Mouse (Mus musculus) forebrain, embryonic 15.5 days (tissue): ENCODE data around the gene Arl10. TPM values are rescaled to one million over a fixed set of nuclear protein-coding genes. Genes with fewer than 3 reads are reported as not detected.
A peak's percentile ranks its signal among the peaks of the same experiment; 100 is the strongest.

Experiments
- ATAC-seq: fragments of 200-750 bp; cut with Nextera tagmentation; replicated peaks from 2 replicates; pipeline ENCODE4 v1.8.0; 2017; ENCODE audit warnings: mild to moderate bottlenecking, moderate TSS enrichment, moderate library complexity
- H3K27ac ChIP-seq: fragments of 300-500 bp; sonication (generic); replicated peaks from 2 replicates; pipeline ENCODE4 v1.5.1; 2015; ENCODE audit warnings: mild to moderate bottlenecking, inconsistent platforms
- H3K27me3 ChIP-seq: fragments of 300-500 bp; sonication (generic); 2 replicates; pipeline ENCODE4 v1.6.1; 2015; ENCODE audit warnings: inconsistent platforms
- H3K36me3 ChIP-seq: fragments of 300-500 bp; sonication (generic); 2 replicates; pipeline ENCODE4 v1.6.1; 2015; ENCODE audit warnings: mild to moderate bottlenecking, inconsistent platforms
- H3K4me1 ChIP-seq: fragments of 300-500 bp; sonication (generic); 2 replicates; pipeline ENCODE4 v1.6.1; 2015; ENCODE audit warnings: inconsistent platforms
- H3K4me2 ChIP-seq: fragments of 300-500 bp; sonication (generic); replicated peaks from 2 replicates; pipeline ENCODE4 v1.6.1; 2015; ENCODE audit warnings: mild to moderate bottlenecking, inconsistent platforms
- H3K4me3 ChIP-seq: fragments of 300-500 bp; sonication (generic); 2 replicates; pipeline ENCODE4 v1.5.1; 2015; ENCODE audit warnings: mild to moderate bottlenecking, inconsistent platforms
- H3K9ac ChIP-seq: fragments of 300-500 bp; sonication (generic); replicated peaks from 2 replicates; pipeline ENCODE4 v1.6.1; 2015; ENCODE audit warnings: mild to moderate bottlenecking, inconsistent platforms
- H3K9me3 ChIP-seq: fragments of 300-500 bp; sonication (generic); 2 replicates; pipeline ENCODE4 v1.6.1; 2016; ENCODE audit warnings: inconsistent platforms
- WGBS: fragments of 180-500 bp; shearing (Covaris S2); methylation state at CpG from one replicate; pipeline ENCODE4 v1.1.7; 2015; ENCODE audit warnings: mixed read lengths; 5-methylcytosine and 5-hydroxymethylcytosine counted together
- polyA plus RNA-seq: library from polyadenylated mRNA; unstranded; fragments of >200 nt; fragmentation: Nextera tagmentation; extraction: Ambion mirVana; gene quantifications from 2 replicates; pipeline ENCODE4 v1.2.1, GENCODE M21; 2015

Gene Arl10
- polyA plus RNA-seq = 81.8 and 87.6 TPM in 2 replicates

- ATAC-seq = peak; percentile 94
- under 1% methylated on average over 55 of the region's 55 CpGs for WGBS
- peak within 1 kb of the TSS; percentile 71 for H3K27ac ChIP-seq
- peak within 1 kb of the TSS; percentile 86 for H3K4me3 ChIP-seq
- peaks cover 9% of the 10 kb centered on the region; the same call in 1 of the 2 replicates for H3K36me3 ChIP-seq
- H3K27me3 ChIP-seq = no peaks in the 10 kb centered on the region; the same call in 1 of the 2 replicates
- H3K4me2 ChIP-seq = peak within 1 kb of the TSS; percentile 87
- H3K4me1 ChIP-seq = peaks cover 24% of the 10 kb centered on the region
- H3K9me3 ChIP-seq = no peaks in the 10 kb centered on the region
- peak within 1 kb of the TSS; percentile 82 for H3K9ac ChIP-seq
These were observed at the start of gene Arl10 for GRCm38 (mm10) chr13:54574854-54575481. TSS of gene Arl10 (plus strand) at chr13:54575015.

DNA sequence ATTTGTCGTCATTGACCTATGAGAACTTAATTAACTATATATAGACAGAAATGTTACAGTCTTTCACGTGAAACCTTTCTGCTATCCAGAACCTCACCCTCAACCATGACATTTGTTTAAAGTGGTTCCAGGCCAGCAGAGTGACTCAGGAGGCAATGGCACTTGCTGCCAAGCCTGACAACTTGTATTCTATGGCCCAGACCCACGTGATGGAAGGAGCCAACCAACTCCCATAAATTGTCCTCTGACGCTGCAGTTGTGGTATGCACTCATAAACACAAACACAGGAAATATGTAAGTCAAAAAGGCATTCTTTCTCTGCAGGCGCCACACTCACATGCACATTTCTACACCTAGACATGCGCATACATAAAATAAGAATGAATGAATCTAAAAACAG is 47.7 kb upstream of the Arl10 start:
- Histone ChIP-seq H3K27ac (no peak overlapping the region), H3K9ac (no peak overlapping the region), H3K36me3 (peaks cover 74% of the 10 kb centered on the region), H3K4me3 (no peak overlapping the region), H3K4me1 (no peaks in the 10 kb centered on the region), H3K4me2 (no peak overlapping the region), H3K9me3 (no peaks in the 10 kb centered on the region), H3K27me3 (no peaks in the 10 kb centered on the region)
- whole genome bisulfite sequencing = 91% methylated on average over 6 of the region's 6 CpGs
- no peak for ATAC-seq

- ATAC-seq = no peak
- Histone ChIP-seq H3K27ac (no peak overlapping the region), H3K36me3 (peaks cover 65% of the 10 kb centered on the region)
These were observed 42.7 kb upstream of the Arl10 start for GRCm38 (mm10) chr13:54532134-54532533.

GRCm38 (mm10) chr13:54548036-54548435 is 26.8 kb upstream of the Arl10 start:
- Histone ChIP-seq H3K4me2 (no peak overlapping the region), H3K27ac (no peak overlapping the region), H3K27me3 (no peaks in the 10 kb centered on the region), H3K9me3 (no peaks in the 10 kb centered on the region), H3K9ac (no peak overlapping the region), H3K4me3 (no peak overlapping the region), H3K4me1 (no peaks in the 10 kb centered on the region), H3K36me3 (peaks cover 68% of the 10 kb centered on the region)
- WGBS = 89% methylated on average over 7 of the region's 7 CpGs
- ATAC-seq = no peak

More at GRCm38 (mm10) chr13:54532134-54532533, 42.7 kb upstream of the Arl10 start:
- Histone ChIP-seq H3K9me3 (no peaks in the 10 kb centered on the region), H3K4me2 (no peak overlapping the region), H3K4me1 (no peaks in the 10 kb centered on the region), H3K9ac (no peak overlapping the region), H3K4me3 (no peak overlapping the region), H3K27me3 (no peaks in the 10 kb centered on the region)

DNA sequence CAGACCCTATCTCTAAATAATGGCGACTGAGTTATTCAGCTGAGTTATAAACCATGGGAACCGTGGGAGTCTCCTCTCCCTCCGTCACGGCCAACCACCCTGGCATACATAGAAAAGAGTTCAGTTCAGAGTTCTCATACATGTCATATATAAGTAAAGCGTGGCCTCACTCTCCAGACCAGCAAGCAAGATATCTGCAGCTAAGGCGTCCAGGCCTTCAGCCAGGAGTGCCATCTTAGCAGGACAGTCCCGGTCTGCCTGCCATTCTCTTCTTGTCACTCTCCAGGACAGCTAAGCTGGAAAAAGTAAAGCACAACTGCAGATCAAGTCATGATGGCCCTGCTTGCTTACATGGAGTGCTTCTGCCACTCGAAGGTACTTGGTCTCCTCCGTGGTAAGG is 18.6 kb upstream of the Arl10 start:
- Histone ChIP-seq H3K4me1 (no peaks in the 10 kb centered on the region), H3K27me3 (no peaks in the 10 kb centered on the region), H3K9ac (no peak overlapping the region), H3K36me3 (peaks cover 92% of the 10 kb centered on the region), H3K4me2 (no peak overlapping the region), H3K27ac (no peak overlapping the region), H3K9me3 (no peaks in the 10 kb centered on the region), H3K4me3 (no peak overlapping the region)
- 94% methylated on average over 9 of the region's 9 CpGs for WGBS
- ATAC-seq = no peak

DNA sequence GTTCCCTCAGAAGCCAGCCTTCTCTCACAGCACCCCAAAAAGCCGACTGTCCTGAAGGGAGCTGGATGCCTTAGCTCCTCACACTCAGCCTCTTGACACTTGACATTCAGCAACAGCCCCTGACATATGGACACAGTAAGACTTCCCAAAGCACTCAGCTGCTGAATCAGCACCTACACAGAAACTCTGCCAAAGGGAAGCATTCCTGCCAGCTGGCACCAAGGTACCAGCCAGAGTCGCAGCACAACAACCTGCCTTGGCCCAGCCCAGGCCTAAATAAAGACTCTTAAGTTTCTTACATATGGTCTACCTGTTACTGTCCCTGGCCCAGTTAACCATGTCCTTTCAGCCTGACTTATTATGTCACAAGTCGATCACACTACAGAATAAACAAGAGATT is 18.0 kb upstream of the Arl10 start:
- Histone ChIP-seq H3K4me2 (no peak overlapping the region), H3K27ac (no peak overlapping the region), H3K9me3 (no peaks in the 10 kb centered on the region), H3K36me3 (peaks cover 92% of the 10 kb centered on the region), H3K9ac (no peak overlapping the region), H3K27me3 (no peaks in the 10 kb centered on the region), H3K4me3 (no peak overlapping the region), H3K4me1 (no peaks in the 10 kb centered on the region)
- no peak for ATAC-seq
- 80% methylated on average over 3 of the region's 3 CpGs for WGBS

DNA sequence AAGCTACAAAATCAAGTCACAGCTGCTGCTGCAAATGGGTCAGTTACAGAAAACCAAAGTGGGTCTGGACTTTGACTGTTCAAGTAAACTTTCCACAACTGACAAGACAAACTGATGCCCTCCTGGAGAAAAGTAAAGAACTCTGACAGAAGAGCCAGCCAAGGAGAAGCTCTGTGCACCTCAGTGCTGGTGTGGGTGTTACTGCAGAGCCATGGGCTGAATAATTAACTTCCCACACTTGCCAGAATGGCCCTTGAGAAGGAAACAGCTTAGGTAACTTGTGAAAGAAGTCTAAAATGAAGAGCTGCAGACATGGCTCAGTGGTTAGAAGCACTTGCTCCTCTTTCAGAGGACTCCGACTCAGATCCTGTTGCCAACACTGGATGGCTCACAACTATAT is 17.2 kb upstream of the Arl10 start:
- Histone ChIP-seq H3K4me3 (no peak overlapping the region), H3K9ac (no peak overlapping the region), H3K4me1 (0 out of 2 replicates have a peak, but pooled peaks cover 2% of the 10 kb centered on the region), H3K4me2 (no peak overlapping the region), H3K36me3 (peaks cover 84% of the 10 kb centered on the region), H3K9me3 (no peaks in the 10 kb centered on the region), H3K27me3 (no peaks in the 10 kb centered on the region), H3K27ac (no peak overlapping the region)
- ATAC-seq = no peak
- 84% methylated on average over 1 of the region's 1 CpGs for WGBS

- H3K4me2 ChIP-seq = no peak overlapping the region
- no peak overlapping the region for H3K9ac ChIP-seq
- no peak overlapping the region for H3K27ac ChIP-seq
- peaks cover 13% of the 10 kb centered on the region for H3K4me1 ChIP-seq
- peaks cover 70% of the 10 kb centered on the region for H3K36me3 ChIP-seq
- no peak overlapping the region for H3K4me3 ChIP-seq
- 90% methylated on average over 2 of the region's 2 CpGs for WGBS
- H3K27me3 ChIP-seq = no peaks in the 10 kb centered on the region
- no peaks in the 10 kb centered on the region for H3K9me3 ChIP-seq
- no peak for ATAC-seq
These were observed 15.2 kb upstream of the Arl10 start for GRCm38 (mm10) chr13:54559656-54560055.

DNA sequence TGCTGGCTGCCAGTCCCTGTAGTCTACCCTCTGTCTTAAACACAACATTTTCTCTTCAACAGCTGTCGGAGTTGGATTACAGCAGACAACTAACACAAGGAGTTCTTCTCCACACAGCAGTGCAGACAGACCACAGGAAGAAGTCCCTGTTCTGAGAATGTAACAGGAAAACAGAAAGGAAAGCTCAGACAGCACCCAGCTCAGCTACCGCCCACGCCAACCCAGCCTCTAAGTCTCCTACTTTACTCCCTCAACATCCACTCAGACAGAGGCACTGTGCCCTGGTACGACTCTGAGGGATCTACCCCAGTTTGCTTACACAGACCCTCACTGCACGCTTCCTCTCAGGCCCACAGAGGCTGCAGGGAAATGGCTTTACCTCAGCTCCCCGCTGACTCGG is 14.2 kb upstream of the Arl10 start:
- peaks cover 15% of the 10 kb centered on the region for H3K4me1 ChIP-seq
- no peak for ATAC-seq
- H3K27ac ChIP-seq = no peak overlapping the region
- H3K27me3 ChIP-seq = no peaks in the 10 kb centered on the region
- H3K9ac ChIP-seq = no peak overlapping the region
- H3K4me2 ChIP-seq = no peak overlapping the region
- WGBS = 91% methylated on average over 7 of the region's 7 CpGs
- no peaks in the 10 kb centered on the region for H3K9me3 ChIP-seq
- no peak overlapping the region for H3K4me3 ChIP-seq
- peaks cover 63% of the 10 kb centered on the region for H3K36me3 ChIP-seq

DNA sequence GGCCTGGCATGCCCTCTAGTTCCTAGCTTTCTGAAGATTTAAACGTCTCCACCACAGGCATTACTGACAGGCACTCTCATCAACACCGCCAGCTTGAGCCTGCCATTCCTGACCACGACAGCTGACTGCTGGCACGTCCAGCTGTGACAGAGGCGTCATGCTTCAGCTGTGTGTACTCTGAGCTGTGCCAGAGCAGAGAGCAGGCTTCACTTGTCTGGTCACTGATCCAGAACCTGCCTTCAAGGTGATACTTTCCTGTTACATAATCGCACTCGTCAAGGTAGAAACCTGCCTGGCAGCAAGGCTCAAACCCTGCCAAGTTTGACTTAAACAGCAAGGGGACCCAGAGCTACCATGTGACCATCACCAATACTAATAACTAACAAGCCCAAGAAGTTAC is 12.3 kb upstream of the Arl10 start:
- no peak overlapping the region for H3K4me2 ChIP-seq
- no peak for ATAC-seq
- H3K27ac ChIP-seq = no peak overlapping the region
- H3K9ac ChIP-seq = no peak overlapping the region
- no peaks in the 10 kb centered on the region for H3K9me3 ChIP-seq
- H3K36me3 ChIP-seq = peaks cover 43% of the 10 kb centered on the region
- H3K4me3 ChIP-seq = no peak overlapping the region
- H3K4me1 ChIP-seq = peaks cover 15% of the 10 kb centered on the region
- 86% methylated on average over 7 of the region's 7 CpGs for WGBS
- H3K27me3 ChIP-seq = no peaks in the 10 kb centered on the region; the same call in 1 of the 2 replicates

- Histone ChIP-seq H3K4me1 (peaks cover 15% of the 10 kb centered on the region), H3K4me2 (peak overlapping the region; percentile 80), H3K9me3 (no peaks in the 10 kb centered on the region), H3K4me3 (peak overlapping the region; percentile 95), H3K9ac (peak overlapping the region; percentile 97), H3K27me3 (no peaks in the 10 kb centered on the region; the same call in 1 of the 2 replicates), H3K36me3 (peaks cover 24% of the 10 kb centered on the region), H3K27ac (peak overlapping the region; percentile 89)
- 11% methylated on average over 45 of the region's 45 CpGs for WGBS
- ATAC-seq = peak; percentile 73
These were observed 10.3 kb upstream of the Arl10 start for GRCm38 (mm10) chr13:54564232-54565200.

GRCm38 (mm10) chr13:54565201-54565581 is 9.6 kb upstream of the Arl10 start, which contains the start of gene 4833439L19Rik:
TSS of gene 4833439L19Rik (minus strand) at chr13:54565435.
- H3K27me3 ChIP-seq = no peaks in the 10 kb centered on the region; the same call in 1 of the 2 replicates
- peak within 1 kb of the TSS; percentile 80 for H3K4me2 ChIP-seq
- H3K9me3 ChIP-seq = no peaks in the 10 kb centered on the region
- H3K36me3 ChIP-seq = peaks cover 19% of the 10 kb centered on the region
- peak within 1 kb of the TSS; percentile 97 for H3K9ac ChIP-seq
- peak within 1 kb of the TSS; percentile 95 for H3K4me3 ChIP-seq
- peaks cover 15% of the 10 kb centered on the region for H3K4me1 ChIP-seq
- H3K27ac ChIP-seq = peak within 1 kb of the TSS; percentile 89
- WGBS = 0% methylated on average over 27 of the region's 27 CpGs
- peak; percentile 97 for ATAC-seq
